Mouse (Mus musculus) ES-E14 (cell line): ENCODE results near the gene Dimt1. TPM values are rescaled to one million over a fixed set of nuclear protein-coding genes. Genes with fewer than 3 reads are reported as not detected.
"Not testable (repeated sequence)": the region's sequence is repeated elsewhere in the genome, so short reads cannot be mapped to it uniquely, and the experiment has no call there.

Experiments used
- DNase-seq: peaks from one replicate; pipeline ENCODE4 v3.0.0-alpha.2; 2013; ENCODE audit warnings: low read depth, low spot score
- H3K27ac ChIP-seq: 2 replicates; pipeline ENCODE4 v1.5.1; 2012; ENCODE audit warnings: low read depth, mild to moderate bottlenecking, low read length, moderate library complexity, mixed read lengths; ENCODE audit not compliant: poor library complexity, insufficient read depth, severe bottlenecking
- H3K36me3 ChIP-seq: 2 replicates; pipeline ENCODE4 v1.6.1; 2012; ENCODE audit warnings: mild to moderate bottlenecking, low read length, moderate library complexity, mixed read lengths; ENCODE audit not compliant: control insufficient read depth, poor library complexity, insufficient read depth, severe bottlenecking
- H3K4me1 ChIP-seq, 2 experiments: fragments of 150-350 bp in 1 of 2; sonication (generic) in 1 of 2; 2 replicates each; pipeline ENCODE4 v1.6.1; 2012; ENCODE audit warnings: low read length in 2 of 2, mild to moderate bottlenecking in 1 of 2, mixed read lengths in 1 of 2; ENCODE audit not compliant: control insufficient read depth in 2 of 2, insufficient read depth in 2 of 2, poor library complexity in 1 of 2
- H3K4me3 ChIP-seq, 2 experiments: fragments of 150-350 bp in 1 of 2; sonication (generic) in 1 of 2; 2 replicates each; pipeline ENCODE4 v1.5.1; 2012; ENCODE audit warnings: low read length in 2 of 2, low read depth in 1 of 2, mild to moderate bottlenecking in 1 of 2, mixed read lengths in 1 of 2; ENCODE audit not compliant: insufficient read depth in 1 of 2, poor library complexity in 1 of 2, severe bottlenecking in 1 of 2
- H3K9ac ChIP-seq: 2 replicates; pipeline ENCODE4 v1.6.1; 2012; ENCODE audit warnings: low read depth, mild to moderate bottlenecking, low read length, mixed read lengths; ENCODE audit not compliant: poor library complexity, insufficient read depth, severe bottlenecking
- H3K9me3 ChIP-seq: fragments of 150-350 bp; sonication (generic); 2 replicates; pipeline ENCODE4 v1.6.1; 2012; ENCODE audit warnings: low read depth, mild to moderate bottlenecking, low read length; ENCODE audit not compliant: control insufficient read depth, insufficient read depth
- CHD2 ChIP-seq: IDR thresholded peaks from 2 replicates; pipeline ENCODE4 v1.6.1; 2014; ENCODE audit warnings: mild to moderate bottlenecking, low read depth, low read length, inconsistent platforms
- HCFC1 ChIP-seq: IDR thresholded peaks from 2 replicates; pipeline ENCODE4 v1.6.1; 2012; ENCODE audit warnings: low read length, inconsistent platforms, borderline replicate concordance; ENCODE audit not compliant: insufficient read depth
- MAFK ChIP-seq: IDR thresholded peaks from 2 replicates; pipeline ENCODE4 v1.6.1; 2014; ENCODE audit warnings: mild to moderate bottlenecking, low read depth, low read length, inconsistent platforms; ENCODE audit not compliant: insufficient read depth
- ZC3H11A ChIP-seq: IDR thresholded peaks from 2 replicates; pipeline ENCODE4 v1.6.1; 2012; ENCODE audit warnings: low read depth, mild to moderate bottlenecking, inconsistent platforms, low read length, borderline replicate concordance
- ZNF384 ChIP-seq: IDR thresholded peaks from 2 replicates; pipeline ENCODE4 v1.6.1; 2012; ENCODE audit warnings: low read depth, low read length, inconsistent platforms
- in situ Hi-C, 2 experiments: fragments of 600-800 bp; cut with MboI; formaldehyde crosslinking; loops; one replicate each; pipeline ENCODE4 v1.15.1; 2025; ENCODE audit warnings: low sequenced_read_pairs in 2 of 2, inconsistent platforms in 1 of 2; ENCODE audit not compliant: unreplicated experiment in 2 of 2
- total RNA-seq: library from RNA; depleted of rRNA; stranded (reverse); fragments of 300-350 nt; gene quantifications from 2 replicates; pipeline ENCODE4 v1.2.3, GENCODE M21; 2012; rRNA removed

Gene Dimt1
- total RNA-seq, result 45.9 and 58.1 TPM in 2 replicates

- peaks cover 2% of the 10 kb centered on the region in 2 experiments; a peak in 1 of 4 replicates for H3K4me1 ChIP-seq
- peak within 1 kb of the TSS; percentile 78 for H3K27ac ChIP-seq
- in situ Hi-C loops, result no loop called here
- H3K9me3 ChIP-seq, result no peaks in the 10 kb centered on the region
- TF ChIP-seq MAFK (no peak), ZNF384 (peak; percentile 6; the same call in 1 of the 2 replicates), CHD2 (peak; percentile 27; the same call in 1 of the 2 replicates), HCFC1 (peak; percentile 92)
- peak within 1 kb of the TSS; percentile 78 to 97 for H3K4me3 ChIP-seq
- H3K36me3 ChIP-seq, result peaks cover 12% of the 10 kb centered on the region
- DNase-seq, result peak; percentile 87
- peak within 1 kb of the TSS; percentile 97 for H3K9ac ChIP-seq
Measured at GRCm38 (mm10) chr13:106946594-106947540, at the start of gene Dimt1. Dimt1 (plus strand) TSS chr13:106947127.

- no peak overlapping the region for H3K4me3 ChIP-seq
- no peak overlapping the region for H3K27ac ChIP-seq
- no peak for DNase-seq
- peaks cover 4 to 6% of the 10 kb centered on the region in 2 experiments for H3K4me1 ChIP-seq
- peaks cover 19% of the 10 kb centered on the region for H3K36me3 ChIP-seq
- H3K9ac ChIP-seq, result no peak overlapping the region
- TF ChIP-seq MAFK (no peak), ZNF384 (no peak), ZC3H11A (no peak), HCFC1 (no peak), CHD2 (no peak)
- no peaks in the 10 kb centered on the region for H3K9me3 ChIP-seq
- in situ Hi-C loops, result no loop called here
Measured at GRCm38 (mm10) chr13:106904637-106905036, 42.3 kb upstream of the Dimt1 start.

- H3K27ac ChIP-seq, H3K9ac ChIP-seq, H3K4me1 ChIP-seq, DNase-seq, H3K4me3 ChIP-seq, in situ Hi-C loops, H3K9me3 ChIP-seq: not testable (repeated sequence)
- peaks cover 19% of the 10 kb centered on the region for H3K36me3 ChIP-seq
Measured at GRCm38 (mm10) chr13:106905154-106905553, 41.8 kb upstream of the Dimt1 start.

- no peak overlapping the region for H3K4me3 ChIP-seq
- TF ChIP-seq ZNF384 (no peak), ZC3H11A (no peak), MAFK (no peak), CHD2 (no peak), HCFC1 (no peak)
- H3K4me1 ChIP-seq, result peaks cover 4 to 6% of the 10 kb centered on the region in 2 experiments
- no peak overlapping the region for H3K9ac ChIP-seq
- no peak for DNase-seq
- in situ Hi-C loops, result no loop called here
- no peaks in the 10 kb centered on the region for H3K9me3 ChIP-seq
- H3K27ac ChIP-seq, result peak overlapping the region; percentile 14; the same call in 1 of the 2 replicates
- H3K36me3 ChIP-seq, result peaks cover 19% of the 10 kb centered on the region
Measured at GRCm38 (mm10) chr13:106907273-106907672, 39.7 kb upstream of the Dimt1 start.

- Histone ChIP-seq H3K4me3 (no peak overlapping the region), H3K9me3 (no peaks in the 10 kb centered on the region), H3K36me3 (peaks cover 19% of the 10 kb centered on the region), H3K9ac (no peak overlapping the region), H3K4me1 (no peaks in the 10 kb centered on the region), H3K27ac (no peak overlapping the region)
- no peak for TF ChIP-seq MAFK
- TF ChIP-seq CHD2, result no peak
- TF ChIP-seq HCFC1, result no peak
- TF ChIP-seq ZC3H11A, result no peak
- no peak for TF ChIP-seq ZNF384
- DNase-seq, result no peak
- in situ Hi-C loops, result no loop called here
Measured at GRCm38 (mm10) chr13:106910096-106910495, 36.8 kb upstream of the Dimt1 start.
